Mouse (Mus musculus) left cerebral cortex, postnatal 4 days (tissue): Measurements from ENCODE around the gene Pgm5. TPM values are rescaled to one million over a fixed set of nuclear protein-coding genes. Genes with fewer than 3 reads are reported as not detected.
"Not testable (repeated sequence)": the region's sequence is repeated elsewhere in the genome, so short reads cannot be mapped to it uniquely, and the experiment has no call there.

Source experiments
- DNase-seq: peaks from one replicate; pipeline ENCODE4 v3.0.0-alpha.2; 2022
- intact Hi-C: fragments of 180-260 bp; cut with DNase I; formaldehyde crosslinking; loops from one replicate; pipeline ENCODE4 v1.15.1; 2025
- total RNA-seq, 2 experiments: library from RNA; stranded (reverse); gene quantifications; 2 replicates each; pipeline ENCODE4 v1.2.3; 2021

The Pgm5 gene
- total RNA-seq, 2 experiments from 2014 or later = 5.0 to 7.2 TPM

DNA sequence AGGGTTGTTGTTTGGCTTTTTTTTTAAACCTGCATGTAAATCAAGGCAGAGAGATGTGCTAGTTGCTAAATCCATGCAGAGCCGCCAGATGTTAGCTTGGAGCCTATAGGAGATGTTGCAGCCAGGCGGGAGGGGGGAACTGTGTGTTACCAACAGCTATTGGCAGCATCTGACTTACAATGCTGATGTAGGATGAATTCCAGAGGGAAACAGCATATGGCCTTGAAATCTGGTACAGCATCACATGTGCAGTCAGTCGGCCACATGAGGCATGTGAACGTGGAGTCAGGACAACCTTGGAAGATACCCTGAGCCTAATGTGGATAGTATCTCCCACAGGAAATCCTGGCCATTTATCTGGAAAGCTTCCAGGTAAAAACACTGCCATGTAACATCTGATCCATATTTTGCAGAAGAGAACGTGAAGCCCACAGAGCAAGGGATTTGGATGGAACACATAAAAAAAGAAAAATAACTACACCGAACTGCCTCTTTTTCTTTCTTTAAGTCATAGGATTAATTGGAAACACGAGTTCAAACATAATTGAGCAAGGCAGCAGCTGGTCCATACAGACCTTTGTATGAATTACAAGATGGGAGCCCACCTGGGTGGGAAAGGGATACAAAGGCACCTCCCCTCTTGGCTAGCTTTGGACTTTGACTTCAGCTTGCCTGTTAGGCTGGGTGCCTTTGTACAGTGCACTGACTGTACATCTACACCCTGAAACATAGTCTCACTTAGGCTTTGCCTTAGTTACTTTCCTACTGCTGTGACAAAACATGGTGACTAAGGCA, 145.2 kb downstream of the Pgm5 start:
- no peak for DNase-seq
- intact Hi-C loops = no loop called here

DNA sequence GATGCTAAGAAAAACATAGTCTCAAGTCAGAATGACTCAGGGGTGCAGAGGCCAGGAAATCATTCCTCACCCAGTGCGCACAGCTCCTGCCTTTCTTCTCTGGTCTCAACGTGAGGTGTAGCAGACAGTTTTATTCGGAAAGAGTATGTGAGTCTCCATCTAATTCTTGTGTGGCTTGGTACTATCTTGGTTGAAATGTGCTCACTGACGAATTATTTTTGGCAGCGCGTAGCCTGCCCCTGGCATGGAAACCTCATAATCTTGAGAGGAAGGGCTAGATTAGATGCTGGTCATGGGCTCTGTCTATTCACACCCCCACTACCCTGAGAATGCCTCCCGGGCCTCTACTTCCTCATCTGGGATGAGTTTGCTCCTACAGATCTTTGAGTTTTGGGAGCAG, 153.6 kb downstream of the Pgm5 start:
- DNase-seq = no peak
- intact Hi-C loops = loop anchor here (5.0 kb wide), 1 partner anchor 164 kb away; no protein-coding TSS in a partner anchor

- DNase-seq = no peak
- intact Hi-C loops = loop anchor here (5.0 kb wide), 1 partner anchor 165 kb away; no protein-coding TSS in a partner anchor
These were observed 154.4 kb downstream of the Pgm5 start for GRCm38 (mm10) chr19:24707071-24707906.

DNA sequence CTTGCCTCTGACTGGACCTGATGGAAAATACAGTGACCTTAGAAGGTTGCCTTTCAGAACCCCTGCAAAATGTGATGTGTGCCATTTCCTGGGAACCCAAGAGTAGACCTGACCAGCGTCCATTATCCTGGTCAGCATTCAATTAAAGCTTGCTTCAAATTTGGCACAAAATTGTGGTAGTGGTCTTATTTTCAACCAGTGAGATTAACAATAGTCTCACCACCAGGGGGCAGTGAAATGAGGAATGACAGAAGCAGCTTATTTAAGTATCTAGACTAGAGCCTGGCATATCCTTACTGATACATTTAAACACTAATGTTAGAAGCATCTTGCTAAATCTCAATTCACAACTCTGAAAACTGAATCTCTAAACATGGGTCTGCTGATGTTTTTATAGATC, 156.3 kb downstream of the Pgm5 start:
- DNase-seq = peak; percentile 43
- intact Hi-C loops = loop anchor here (5.0 kb wide), 1 partner anchor 167 kb away; no protein-coding TSS in a partner anchor

DNA sequence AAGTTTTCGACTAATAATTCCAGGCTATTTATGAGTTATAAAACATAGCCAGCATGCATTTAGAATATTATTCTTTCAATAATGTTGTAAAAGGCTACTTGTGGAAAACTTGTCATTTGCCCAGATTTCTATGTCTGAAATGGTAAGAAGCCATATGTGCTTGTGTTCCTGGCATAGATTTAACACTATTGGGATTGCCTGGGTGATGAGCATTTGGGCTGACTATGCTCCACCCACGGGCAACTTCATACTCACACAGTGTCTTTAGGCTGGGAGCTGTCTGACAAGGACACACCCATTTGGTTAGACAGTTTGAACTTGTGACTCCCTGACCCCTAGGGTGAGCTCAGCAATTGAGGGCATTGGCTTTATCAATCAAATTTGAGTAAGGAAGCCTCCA, 157.3 kb downstream of the Pgm5 start:
- no peak for DNase-seq
- intact Hi-C loops = no loop called here

- no peak for DNase-seq
- intact Hi-C loops = no loop called here
These were observed 158.0 kb downstream of the Pgm5 start for GRCm38 (mm10) chr19:24703680-24704079.

- intact Hi-C loops = not testable (repeated sequence)
These were observed 158.5 kb downstream of the Pgm5 start for GRCm38 (mm10) chr19:24703168-24703567.

GRCm38 (mm10) chr19:24701716-24702115, 159.9 kb downstream of the Pgm5 start:
- intact Hi-C loops = no loop called here
- peak; percentile 14 for DNase-seq

More at GRCm38 (mm10) chr19:24703168-24703567, 158.5 kb downstream of the Pgm5 start:
- not testable (repeated sequence) for DNase-seq

DNA sequence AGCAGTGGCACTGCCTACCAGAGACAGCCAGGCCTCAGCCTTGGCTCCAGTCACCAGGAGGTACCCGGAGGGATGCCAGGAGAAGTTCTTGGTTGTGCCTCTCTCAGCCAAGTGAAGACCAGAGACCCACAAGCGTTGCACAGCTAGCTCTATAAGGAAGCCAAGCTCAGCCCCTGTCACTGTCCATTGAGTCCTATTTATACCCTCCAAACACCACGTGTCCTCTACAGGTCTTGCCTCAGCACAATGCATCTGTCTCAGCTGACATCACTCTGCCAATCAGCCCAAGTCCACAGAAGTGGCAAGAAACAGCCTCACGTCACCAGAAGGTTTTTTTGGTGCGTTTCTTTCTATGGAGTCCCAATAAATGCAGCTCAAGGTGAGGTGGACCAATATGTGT, 161.0 kb downstream of the Pgm5 start:
- intact Hi-C loops = no loop called here
- DNase-seq = no peak

DNA sequence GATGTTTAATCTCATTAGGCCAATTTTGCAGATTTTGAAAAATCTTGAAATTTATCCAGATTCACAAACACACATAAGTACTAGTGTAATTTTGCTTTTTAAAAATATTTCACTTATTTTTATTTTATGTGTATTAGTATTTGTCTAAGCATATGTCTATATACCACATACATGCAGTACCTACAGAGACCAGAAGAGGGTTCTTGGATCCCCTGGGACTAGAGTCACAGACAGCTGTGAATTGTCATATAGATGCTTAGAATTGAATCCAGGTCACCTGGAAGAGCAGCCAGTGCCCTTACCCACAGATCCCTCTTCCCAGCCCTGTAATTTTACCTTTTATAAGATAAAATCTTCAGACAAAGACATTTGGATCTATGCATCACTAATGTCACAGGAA, 161.7 kb downstream of the Pgm5 start:
- intact Hi-C loops = no loop called here

DNA sequence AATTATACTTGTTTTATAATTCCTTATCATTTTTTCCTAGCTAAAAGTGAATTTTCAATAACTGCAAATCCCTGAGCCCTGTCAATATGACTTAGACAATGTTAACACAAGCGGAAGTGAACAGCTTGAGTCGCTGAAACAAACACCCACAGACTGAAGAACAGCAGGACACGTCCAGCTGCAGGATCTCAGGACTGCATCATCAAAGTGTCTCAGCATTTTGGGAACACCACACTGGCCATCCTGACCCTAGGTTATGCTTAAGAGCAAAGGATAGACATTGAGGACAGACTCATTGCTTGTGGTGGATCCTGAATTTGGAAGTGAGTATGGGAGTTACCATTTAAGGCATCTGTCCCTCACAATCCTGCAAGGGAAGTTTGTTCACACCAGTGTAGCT, 162.5 kb downstream of the Pgm5 start:
- no peak for DNase-seq
- intact Hi-C loops = no loop called here

More for the DNA sequence above, 161.7 kb downstream of the Pgm5 start:
- no peak for DNase-seq

DNA sequence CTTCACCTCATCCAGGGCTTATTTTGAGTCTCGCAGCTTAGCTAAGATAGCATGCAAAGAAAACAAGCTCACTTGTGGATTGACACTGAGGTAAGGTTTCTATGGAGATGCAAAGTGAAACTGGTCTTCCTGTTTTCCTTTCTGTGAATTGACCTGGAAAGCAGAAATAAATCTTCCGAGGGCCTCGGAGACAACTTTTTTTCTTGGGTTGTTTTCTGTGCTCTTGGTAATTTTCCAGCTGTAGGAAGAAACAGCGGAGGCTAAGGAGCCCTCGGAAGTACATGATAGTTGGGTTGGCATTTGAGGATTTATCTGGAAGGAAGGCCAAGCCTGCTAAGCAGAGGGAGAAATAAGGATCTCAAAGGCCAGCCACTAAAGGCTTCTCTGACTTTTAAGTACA, 163.0 kb downstream of the Pgm5 start:
- intact Hi-C loops = no loop called here
- DNase-seq = no peak

- intact Hi-C loops = no loop called here
- DNase-seq = no peak
These were observed 163.7 kb downstream of the Pgm5 start for GRCm38 (mm10) chr19:24697946-24698345.

DNA sequence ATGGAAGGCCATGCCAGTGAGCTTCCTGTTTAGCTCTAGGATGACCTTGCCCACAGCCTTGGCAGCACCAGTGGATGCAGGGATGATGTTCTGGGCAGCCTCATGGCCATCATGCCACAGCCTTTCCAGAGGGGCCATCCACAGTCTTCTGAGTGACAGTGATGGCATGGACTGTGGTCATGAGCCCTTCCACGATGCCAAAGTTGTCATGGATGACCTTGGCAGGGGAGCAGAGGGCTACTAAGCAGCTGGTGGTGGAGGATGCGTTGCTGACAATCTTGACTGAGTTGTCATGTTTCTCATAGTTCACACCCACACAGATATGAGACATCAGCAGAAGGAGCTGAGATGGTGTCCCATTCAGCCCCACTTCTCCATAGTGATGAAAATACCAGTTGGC, 169.0 kb downstream of the Pgm5 start:
- intact Hi-C loops = no loop called here
- no peak for DNase-seq

DNA sequence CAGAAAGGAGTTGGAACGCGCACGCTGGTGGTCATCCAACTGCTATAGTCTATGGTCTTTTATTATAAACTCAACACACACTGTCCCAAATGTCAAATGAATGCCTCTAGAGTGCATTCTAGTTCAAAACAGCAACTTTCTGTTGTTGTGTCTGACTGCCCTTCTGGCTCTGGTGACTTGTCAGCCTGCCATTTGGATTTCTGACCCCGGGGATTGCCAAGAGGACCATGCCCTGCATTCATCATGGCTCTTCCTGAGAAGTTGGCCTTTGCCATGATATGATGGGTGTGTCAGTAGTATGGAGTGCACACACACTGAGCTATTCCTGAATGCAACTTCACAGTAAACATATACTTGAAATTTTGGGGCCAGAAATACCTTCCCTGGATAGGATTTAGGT, 172.1 kb downstream of the Pgm5 start:
- intact Hi-C loops = no loop called here
- DNase-seq = no peak

DNA sequence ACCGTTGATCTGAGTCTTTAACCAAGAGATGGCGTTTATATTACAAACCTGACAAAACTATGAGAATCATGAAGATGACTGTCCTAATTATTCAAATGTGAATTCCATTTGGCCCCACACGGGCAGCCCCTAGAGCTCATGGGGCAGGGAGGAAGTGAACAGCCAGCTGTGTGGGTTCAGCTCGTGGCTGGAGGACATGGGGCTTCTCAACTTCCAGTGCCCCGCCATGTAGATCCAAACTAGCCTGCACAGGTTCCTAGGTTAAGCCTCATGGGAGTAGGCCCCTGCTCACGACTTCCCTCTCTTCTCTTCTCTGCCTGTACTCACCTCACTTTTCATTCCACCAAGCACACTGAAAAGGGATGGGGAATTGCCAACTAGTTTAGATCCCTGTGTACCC, 173.3 kb downstream of the Pgm5 start:
- intact Hi-C loops = no loop called here
- DNase-seq = no peak

DNA sequence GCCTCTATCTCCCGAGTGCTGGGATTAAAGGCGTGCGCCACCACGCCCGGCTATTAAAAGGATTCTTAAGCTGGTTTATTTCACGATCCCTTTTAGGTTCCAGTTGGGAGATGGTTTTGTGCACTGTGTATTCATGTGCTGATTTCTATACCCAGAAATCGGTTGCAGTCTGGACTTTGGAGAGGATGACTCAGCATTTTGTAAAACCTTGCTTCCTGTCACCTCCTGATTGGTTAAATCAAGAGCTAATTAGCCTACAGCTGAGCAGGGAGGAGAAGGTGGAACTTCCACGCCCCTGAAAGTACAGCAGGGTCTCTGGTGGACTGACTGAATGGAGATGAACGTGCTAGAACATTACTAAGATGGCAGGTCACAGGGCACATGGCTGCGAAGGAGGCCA, 175.2 kb downstream of the Pgm5 start:
- no peak for DNase-seq
- intact Hi-C loops = no loop called here

DNA sequence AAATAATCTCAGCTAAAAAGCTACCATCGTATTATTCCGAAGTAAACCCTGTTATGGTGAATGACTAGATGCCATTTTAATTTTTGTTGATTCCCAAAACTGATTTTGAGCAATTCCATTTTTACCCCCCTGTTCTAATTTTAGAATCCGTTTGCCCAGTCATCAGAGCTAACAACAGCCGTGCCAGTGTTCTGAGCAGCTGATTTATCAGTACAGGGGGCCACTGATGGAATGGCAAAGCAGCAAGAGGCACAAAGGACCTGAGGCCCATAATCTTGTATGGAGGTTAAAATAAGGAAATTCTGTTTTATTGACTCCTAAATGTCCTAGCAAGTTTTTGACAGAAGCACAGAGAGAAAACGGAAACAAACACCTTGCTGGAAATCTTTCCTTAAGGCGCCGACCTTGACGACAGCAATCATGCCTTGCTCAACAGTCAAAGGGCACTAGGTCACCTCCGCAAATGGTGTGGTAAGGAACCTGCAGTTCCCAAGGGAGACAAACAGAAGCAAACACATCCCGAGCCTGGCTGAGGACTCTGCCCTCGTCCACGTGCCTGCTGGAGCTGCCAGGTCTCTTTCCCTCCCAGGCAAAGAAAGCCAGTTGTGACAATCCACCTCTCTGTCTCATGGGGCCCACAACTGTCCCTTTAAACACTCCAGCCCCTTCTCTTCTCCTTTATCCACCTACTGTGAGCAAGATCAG, 178.5 kb downstream of the Pgm5 start:
- intact Hi-C loops = no loop called here

DNA sequence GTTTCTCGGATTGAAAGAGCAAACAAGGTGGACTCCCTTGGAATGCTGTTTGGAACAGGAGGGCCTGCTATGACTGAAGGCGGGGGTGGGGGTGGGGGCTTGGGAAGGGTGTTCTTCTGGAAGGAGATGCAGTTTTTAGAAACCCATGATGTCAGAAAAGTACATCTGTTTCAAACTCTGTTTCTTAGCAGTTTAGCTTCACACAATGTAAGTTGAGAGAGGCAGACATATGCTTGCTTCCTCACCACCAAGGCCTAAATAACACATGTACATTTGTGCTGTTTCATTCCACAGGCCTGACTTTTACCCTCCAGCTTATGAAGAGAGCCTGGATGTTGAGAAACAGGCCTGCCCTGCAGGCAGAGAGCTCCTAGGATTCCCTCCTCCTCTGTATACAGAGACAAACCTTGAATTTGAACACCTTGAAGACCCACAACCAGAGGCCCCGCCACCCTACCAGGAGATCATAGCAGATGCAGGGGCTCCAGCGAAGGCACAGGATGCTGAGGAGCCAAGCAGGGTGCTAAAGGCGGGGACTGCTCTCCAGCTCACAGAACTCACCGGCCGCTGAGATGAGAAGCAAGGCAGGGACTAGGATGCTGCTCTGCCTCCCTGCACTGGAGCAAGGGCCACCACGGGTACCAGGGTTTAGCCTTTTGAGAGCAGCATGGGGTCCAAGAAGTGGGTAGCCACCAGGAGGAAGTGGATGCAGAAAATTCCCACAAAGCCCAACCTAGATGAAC, 184.2 kb downstream of the Pgm5 start:
- no peak for DNase-seq
- intact Hi-C loops = no loop called here

More for the DNA sequence above, 178.5 kb downstream of the Pgm5 start:
- DNase-seq = no peak

GRCm38 (mm10) chr19:24676429-24676828, 185.2 kb downstream of the Pgm5 start:
- intact Hi-C loops = no loop called here
- no peak for DNase-seq
